In genomic region chr9:100597546-100597945, GRCm38 (mm10) we compare ENCODE assay signal across 8 mouse cellular contexts. TPM values are rescaled to one million over a fixed set of nuclear protein-coding genes. Genes with fewer than 3 reads are reported as not detected.
DNase-seq lines count a peak whose midpoint lies in the region; ATAC-seq and TF ChIP-seq lines count a peak whose summit lies in the region.

Stag1 (plus strand) TSS chr9:100597798.

- no peak for ATAC-seq in intestine, embryonic 14.5 days (replicated peaks; ENCODE audit: low FRiP score, low TSS enrichment, low read depth)

- WGBS in cerebellum, adult 2 months, result 90% methylated on average over 8 of the region's 8 CpGs
- WGBS in intestine, embryonic 14.5 days, result 89% methylated on average over 8 of the region's 8 CpGs
- 91% methylated on average over 8 of the region's 8 CpGs for WGBS in midbrain, embryonic 10.5 days

- no peak within 1 kb of the TSS for H3K4me2 ChIP-seq in intestine, embryonic 14.5 days (ENCODE audit: low read length)

- H3K4me1 ChIP-seq in cerebellum, adult 2 months (ENCODE audit: control insufficient read depth, insufficient read depth, low read length), result no peaks in the 10 kb centered on the region
- H3K4me1 ChIP-seq in intestine, embryonic 14.5 days (replicated peaks; ENCODE audit: control insufficient read depth, insufficient read depth, low read length), result no peaks in the 10 kb centered on the region
- peaks cover 14% of the 10 kb centered on the region for H3K4me1 ChIP-seq in midbrain, embryonic 10.5 days

- no peaks in the 10 kb centered on the region for H3K36me3 ChIP-seq in intestine, embryonic 14.5 days (ENCODE audit: control insufficient read depth, insufficient read depth, low read length)
- no peaks in the 10 kb centered on the region for H3K36me3 ChIP-seq in midbrain, embryonic 10.5 days

- TF ChIP-seq POLR2A in cerebellum, adult 2 months (IDR thresholded peaks at IDR 0.05; ENCODE audit: borderline replicate concordance, insufficient read depth, low read length), result no peak

- no peaks in the 10 kb centered on the region for H3K9me3 ChIP-seq in intestine, embryonic 14.5 days (ENCODE audit: control insufficient read depth, low read length)
- no peaks in the 10 kb centered on the region for H3K9me3 ChIP-seq in midbrain, embryonic 10.5 days (replicated peaks)

- H3K9ac ChIP-seq in intestine, embryonic 14.5 days (ENCODE audit: low read length), result no peak within 1 kb of the TSS

- no peaks in the 10 kb centered on the region for H3K27me3 ChIP-seq in cerebellum, adult 2 months (ENCODE audit: control insufficient read depth, insufficient read depth, low read length)
- no peaks in the 10 kb centered on the region for H3K27me3 ChIP-seq in intestine, embryonic 14.5 days (replicated peaks; ENCODE audit: control insufficient read depth, insufficient read depth, low read length)
- H3K27me3 ChIP-seq in midbrain, embryonic 10.5 days (ENCODE audit: low read depth, poor library complexity, severe bottlenecking), result no peaks in the 10 kb centered on the region

- H3K27ac ChIP-seq in cerebellum, adult 2 months (ENCODE audit: insufficient read depth, low read length), result no peak within 1 kb of the TSS
- H3K27ac ChIP-seq in intestine, embryonic 14.5 days (ENCODE audit: low read depth), result no peak within 1 kb of the TSS
- H3K27ac ChIP-seq in midbrain, embryonic 10.5 days (replicated peaks), result no peak within 1 kb of the TSS

- H3K4me3 ChIP-seq in cerebellum, adult 2 months (replicated peaks; ENCODE audit: insufficient read depth, low read depth, low read length), result no peak within 1 kb of the TSS
- H3K4me3 ChIP-seq in intestine, embryonic 14.5 days (ENCODE audit: low read depth, low read length), result no peak within 1 kb of the TSS
- no peak within 1 kb of the TSS for H3K4me3 ChIP-seq in midbrain, embryonic 10.5 days

- no peak for TF ChIP-seq CTCF in cerebellum, adult 2 months (IDR thresholded peaks at IDR 0.05; ENCODE audit: borderline replicate concordance, insufficient read depth, low read depth, low read length)

- no peak for DNase-seq in cerebellum, adult 2 months
- DNase-seq in cerebellum, adult 8-10 months, result no peak
- DNase-seq in adrenal gland, postnatal 25 days, result no peak
- no peak for DNase-seq in gastrocnemius, postnatal 25 days
- DNase-seq in intestine, embryonic 14.5 days (ENCODE audit: low spot score), result no peak
- DNase-seq in midbrain, embryonic 10.5 days (ENCODE audit: low spot score), result no peak
- no peak for DNase-seq in spleen, postnatal 14 days (ENCODE audit: low spot score in 2 of 2)
- DNase-seq in right cerebral cortex, postnatal 14 days, result no peak

RNA-seq across cellular contexts. Expression of gene Stag1, which starts in this region (rescaled TPM):
- 32.0 and 35.0 TPM in 2 replicates for polyA plus RNA-seq in cerebellum, adult 2 months (2012; rRNA removed)
- total RNA-seq in adrenal gland, postnatal 25 days (2021), result 42.4 and 42.7 TPM in 2 replicates
- 10 to 100 TPM; 19.4 to 27.1 TPM for total RNA-seq in gastrocnemius, postnatal 25 days (2021)
- 45.4 and 51.7 TPM in 2 replicates for polyA plus RNA-seq in intestine, embryonic 14.5 days (2014; fragmentation: Nextera tagmentation; extraction: Ambion mirVana)
- 50.8 and 51.6 TPM in 2 replicates for polyA plus RNA-seq in midbrain, embryonic 10.5 days (2016; fragmentation: Nextera tagmentation; extraction: Ambion mirVana)
